Mouse (Mus musculus): ENCODE measurements around the gene Mrgpra4.

Mrgpra4 gene

DNA sequence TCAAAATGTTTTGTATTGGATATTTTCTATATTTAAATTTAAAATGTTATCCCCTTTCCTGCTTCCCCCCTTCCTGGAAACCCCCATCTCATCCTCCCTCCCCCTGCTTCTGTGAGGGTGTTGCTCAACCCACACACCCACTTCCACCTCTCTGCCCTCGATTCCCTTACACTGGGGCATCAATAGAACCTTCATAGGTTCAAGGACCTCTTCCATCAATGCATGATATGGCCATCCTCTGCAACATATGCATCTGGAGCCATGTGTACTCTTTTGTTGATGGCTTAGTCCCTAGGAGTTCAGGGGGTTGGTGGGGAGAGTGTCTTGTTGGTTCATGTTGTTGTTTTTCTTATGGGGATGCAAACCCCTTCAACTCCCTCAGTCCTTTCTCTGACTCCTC, at the start of gene Mrgpra4:
Mrgpra4 (minus strand) TSS at position 101 of the 400 bp plus-strand sequence.
- no peak for DNase-seq (ENCODE audit: low spot score)

- DNase-seq (ENCODE audit: low spot score): no peak
Measured at GRCm38 (mm10) chr7:48027497-48027896, 45.6 kb upstream of the Mrgpra4 start, which contains the start of gene Mrgprx1. Mrgprx1 (minus strand) TSS chr7:48027597.

GRCm38 (mm10) chr7:48017874-48018273, 36.0 kb upstream of the Mrgpra4 start:
- no peak for DNase-seq (ENCODE audit: low spot score)

DNA sequence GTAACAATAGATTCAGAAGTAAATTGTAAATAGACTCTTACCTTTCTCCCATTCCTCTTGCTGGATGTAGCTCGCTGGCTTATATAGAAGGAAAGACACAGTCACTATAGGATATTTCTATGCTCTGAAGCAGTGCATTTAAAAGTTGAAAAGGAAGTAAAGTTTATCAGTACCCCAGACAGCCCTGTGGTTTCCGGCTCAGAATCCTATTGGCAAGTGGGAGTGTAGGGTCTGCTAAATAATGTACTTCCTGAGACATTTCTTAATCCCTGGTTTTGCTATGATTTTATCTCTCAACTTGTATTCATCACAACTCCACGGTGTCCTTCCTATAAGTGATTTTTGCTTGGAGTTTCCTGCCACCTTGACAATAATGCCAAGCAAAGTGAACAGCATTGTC, 13.8 kb upstream of the Mrgpra4 start:
- no peak for DNase-seq (ENCODE audit: low spot score)

DNA sequence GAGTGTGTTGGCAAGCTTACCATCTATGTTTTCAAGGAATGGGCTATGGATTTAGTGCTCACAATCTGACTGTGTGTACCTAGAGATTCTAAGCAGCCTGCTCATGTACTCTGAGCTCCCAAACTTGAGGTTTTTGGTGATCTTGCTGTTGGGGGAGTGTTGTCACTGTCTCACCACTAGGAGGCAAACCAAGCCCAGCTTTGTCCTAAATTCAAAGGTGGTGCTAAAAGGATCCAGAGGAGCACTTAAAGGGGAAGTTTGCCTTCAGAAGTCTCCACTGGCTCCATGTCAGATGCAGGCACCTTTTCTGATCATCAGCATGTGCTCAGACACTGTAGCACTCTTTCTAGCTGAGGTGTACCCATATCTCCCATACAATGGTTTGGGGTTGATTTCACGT, 4.9 kb upstream of the Mrgpra4 start:
- DNase-seq (ENCODE audit: low spot score): no peak

All from left cerebral cortex, adult 11 months (tissue).